Mouse (Mus musculus): ENCODE results near the gene Slc22a17. TPM values are rescaled to one million over a fixed set of nuclear protein-coding genes. Genes with fewer than 3 reads are reported as not detected.

Slc22a17 gene
- polyA plus RNA-seq, 1 experiment: 4.5 TPM

DNA sequence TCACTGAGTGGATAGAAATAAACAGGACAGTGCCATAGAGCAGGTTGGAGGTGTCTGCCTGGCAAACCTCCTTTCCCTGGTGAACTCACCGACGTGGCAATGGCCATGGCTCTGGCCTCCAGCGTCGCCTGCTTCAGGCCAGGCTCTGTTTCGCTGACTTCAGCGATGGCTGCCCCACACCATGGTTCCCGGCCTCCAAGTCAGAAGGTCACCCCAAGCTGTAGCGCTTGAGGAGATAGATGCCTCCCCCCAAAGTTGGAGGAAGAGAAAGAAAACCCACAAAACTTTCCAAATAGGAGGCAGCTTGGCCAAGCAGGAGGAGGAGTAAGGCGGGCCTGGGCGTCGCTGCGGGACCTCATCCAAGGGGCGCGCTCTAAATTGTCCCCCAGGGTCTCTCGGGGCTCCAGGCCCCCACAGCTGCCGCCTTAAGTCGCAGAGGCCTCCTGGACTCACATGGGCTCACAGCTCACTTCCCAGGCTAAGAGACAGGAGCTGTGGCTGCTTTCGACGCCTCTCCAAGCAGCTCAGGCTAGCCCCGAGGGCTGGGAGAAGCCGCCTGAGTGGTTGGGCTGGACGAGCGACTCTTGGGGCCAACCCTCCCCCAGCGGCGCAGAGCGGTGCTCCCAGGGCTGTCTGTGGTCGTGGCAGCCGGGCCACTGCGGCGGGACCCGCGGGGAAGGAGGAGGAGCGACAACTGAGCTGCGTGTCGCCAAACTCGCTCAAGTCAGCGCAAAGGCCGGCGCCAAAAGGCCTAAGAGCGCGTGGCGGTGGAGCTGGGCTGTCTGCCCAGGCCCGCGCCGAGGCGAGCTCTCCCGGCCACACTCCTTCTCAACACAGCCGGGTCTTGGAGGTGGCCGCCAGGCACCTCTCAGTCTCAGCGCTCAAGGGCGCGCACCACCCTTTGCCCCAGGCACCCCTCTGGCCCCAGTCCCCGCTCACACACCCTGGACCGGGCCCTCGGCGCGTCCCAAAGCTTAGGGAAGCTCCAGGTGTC, 12.7 kb upstream of the Slc22a17 start, which contains the start of gene Efs:
Gene Efs, minus strand, starts transcription at position 778 of the 994 bp plus-strand sequence.
- whole genome bisulfite sequencing: 14% methylated on average over 57 of the region's 57 CpGs
- no peaks in the 10 kb centered on the region; the same call in 1 of the 2 replicates for H3K4me1 ChIP-seq (ENCODE audit: control insufficient read depth, insufficient read depth, low read length)
- peak within 1 kb of the TSS; percentile 33; the same call in 1 of the 2 replicates for H3K27ac ChIP-seq (ENCODE audit: control insufficient read depth, insufficient read depth, low read depth, low read length, poor library complexity)
- H3K4me3 ChIP-seq (replicated peaks; ENCODE audit: control insufficient read depth, low read depth, low read length): no peak within 1 kb of the TSS
- no peak for TF ChIP-seq POLR2A (IDR thresholded peaks at IDR 0.05; ENCODE audit: borderline replicate concordance, control insufficient read depth, low read depth, low read length)
- no peak for TF ChIP-seq CTCF (IDR thresholded peaks at IDR 0.05; ENCODE audit: control insufficient read depth, insufficient read depth, low read length)

DNA sequence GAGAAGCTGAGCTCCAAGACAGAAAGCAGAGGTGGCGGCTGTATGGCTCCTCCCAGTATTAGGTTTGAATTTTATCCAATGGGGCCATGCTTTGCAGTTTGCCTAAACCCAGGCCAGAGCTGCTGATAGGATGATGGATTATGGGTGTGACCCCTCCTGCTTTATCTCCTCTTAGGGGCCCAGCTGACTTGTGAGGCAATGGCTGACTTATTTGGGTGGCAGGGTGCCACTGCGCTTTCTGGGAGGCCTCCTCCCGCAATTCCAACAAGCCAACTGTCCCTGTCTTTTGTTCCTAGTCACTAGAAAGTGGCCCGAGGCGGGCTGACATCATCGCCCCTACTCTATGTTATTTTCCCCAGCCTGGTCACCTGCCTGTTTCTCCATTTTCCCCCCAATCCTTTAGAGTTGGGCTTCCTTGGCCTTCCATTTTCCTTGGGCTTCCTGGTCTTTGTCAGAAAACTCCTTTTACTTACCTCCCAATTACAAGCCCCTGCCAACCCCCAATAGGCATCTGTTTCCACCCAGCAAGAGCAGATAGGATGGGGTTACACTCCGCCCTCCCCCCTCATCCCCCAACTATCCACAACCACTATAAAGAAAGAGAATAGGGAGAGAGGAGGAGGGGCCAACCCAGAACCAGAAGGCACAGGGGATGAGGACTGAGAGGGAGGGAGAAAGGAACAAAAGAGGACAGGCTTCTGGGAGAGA, 11.9 kb upstream of the Slc22a17 start:
- TF ChIP-seq POLR2A (IDR thresholded peaks at IDR 0.05; ENCODE audit: borderline replicate concordance, control insufficient read depth, low read depth, low read length) (no peak), CTCF (IDR thresholded peaks at IDR 0.05; ENCODE audit: control insufficient read depth, insufficient read depth, low read length) (no peak)
- Histone ChIP-seq H3K4me3 (replicated peaks; ENCODE audit: control insufficient read depth, low read depth, low read length) (no peak overlapping the region), H3K27ac (ENCODE audit: control insufficient read depth, insufficient read depth, low read depth, low read length, poor library complexity) (no peak overlapping the region), H3K4me1 (ENCODE audit: control insufficient read depth, insufficient read depth, low read length) (no peaks in the 10 kb centered on the region; the same call in 1 of the 2 replicates)
- 80% methylated on average over 7 of the region's 7 CpGs for WGBS

GRCm38 (mm10) chr14:54920076-54920685, 7.2 kb upstream of the Slc22a17 start:
- no peak overlapping the region; the same call in 1 of the 2 replicates for H3K27ac ChIP-seq (ENCODE audit: control insufficient read depth, insufficient read depth, low read depth, low read length, poor library complexity)
- H3K4me1 ChIP-seq (ENCODE audit: control insufficient read depth, insufficient read depth, low read length): no peaks in the 10 kb centered on the region
- TF ChIP-seq CTCF (IDR thresholded peaks at IDR 0.05; ENCODE audit: control insufficient read depth, insufficient read depth, low read length) (no peak), POLR2A (IDR thresholded peaks at IDR 0.05; ENCODE audit: borderline replicate concordance, control insufficient read depth, low read depth, low read length) (no peak)
- WGBS: 82% methylated on average over 16 of the region's 16 CpGs
- H3K4me3 ChIP-seq (replicated peaks; ENCODE audit: control insufficient read depth, low read depth, low read length): no peak overlapping the region

DNA sequence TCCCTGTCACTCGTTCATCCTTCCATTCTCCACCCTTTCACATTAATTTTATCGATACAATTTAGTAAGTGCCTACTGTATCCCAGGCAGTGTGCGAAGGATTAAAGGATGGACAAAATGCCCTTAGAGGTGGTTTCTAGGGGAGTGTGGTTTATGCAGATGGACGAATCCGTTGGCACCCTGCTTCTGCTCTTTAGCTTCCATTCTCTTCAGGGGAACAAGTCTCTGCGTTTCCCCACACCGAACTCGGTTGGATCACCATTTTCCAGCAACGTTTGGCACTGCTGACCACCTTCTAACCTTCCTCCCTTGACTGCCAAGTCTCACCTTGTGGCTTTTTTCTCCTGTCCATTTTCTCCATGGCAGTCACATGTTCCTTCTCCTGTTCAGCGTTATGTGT, 411 bp upstream of the Slc22a17 start:
- Histone ChIP-seq H3K4me1 (ENCODE audit: control insufficient read depth, insufficient read depth, low read length) (no peaks in the 10 kb centered on the region), H3K4me3 (replicated peaks; ENCODE audit: control insufficient read depth, low read depth, low read length) (no peak overlapping the region), H3K27ac (ENCODE audit: control insufficient read depth, insufficient read depth, low read depth, low read length, poor library complexity) (no peak overlapping the region)
- WGBS: 19% methylated on average over 10 of the region's 10 CpGs
- TF ChIP-seq CTCF (IDR thresholded peaks at IDR 0.05; ENCODE audit: control insufficient read depth, insufficient read depth, low read length) (no peak), POLR2A (IDR thresholded peaks at IDR 0.05; ENCODE audit: borderline replicate concordance, control insufficient read depth, low read depth, low read length) (no peak)

DNA sequence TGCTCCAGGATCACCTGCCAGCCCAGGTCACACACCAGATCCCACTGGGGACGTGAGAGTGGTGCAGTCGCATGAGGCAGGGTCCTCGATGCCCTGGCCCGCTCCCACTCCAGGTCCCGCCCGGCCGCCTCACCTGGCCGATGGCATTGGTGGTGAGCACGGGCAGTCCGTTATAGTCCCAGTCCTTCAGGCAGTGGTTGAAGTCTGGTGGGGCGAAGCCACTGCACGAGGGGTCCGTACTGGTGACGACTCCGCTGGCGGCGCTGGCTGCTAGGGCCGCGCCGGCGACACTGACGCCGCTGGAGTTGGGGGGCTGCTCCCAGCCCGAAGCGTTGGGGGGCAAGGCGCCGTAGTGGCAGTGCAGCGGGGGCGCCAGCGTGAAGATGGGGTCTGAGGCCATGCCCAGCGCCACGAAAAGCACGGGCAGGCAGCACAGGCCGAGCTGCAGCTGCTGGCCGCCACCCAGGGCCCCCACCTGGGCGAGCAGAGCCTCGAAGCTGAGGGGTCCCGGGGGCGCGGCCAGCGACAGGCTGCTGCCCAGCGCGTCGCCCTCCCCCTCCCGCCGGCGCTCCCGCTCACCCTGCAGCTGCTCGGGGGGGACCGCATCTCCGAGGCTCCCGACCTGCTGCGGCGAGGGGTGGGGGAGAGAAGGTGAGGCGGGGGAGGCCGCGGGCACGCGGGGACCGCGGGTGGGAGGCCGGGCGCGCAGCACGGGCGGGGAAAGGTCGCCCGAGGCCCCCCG, 652 bp downstream of the Slc22a17 start:
- TF ChIP-seq CTCF (IDR thresholded peaks at IDR 0.05; ENCODE audit: control insufficient read depth, insufficient read depth, low read length): no peak
- no peak for TF ChIP-seq POLR2A (IDR thresholded peaks at IDR 0.05; ENCODE audit: borderline replicate concordance, control insufficient read depth, low read depth, low read length)
- 10% methylated on average over 67 of the region's 69 CpGs for WGBS
- no peak overlapping the region for H3K4me3 ChIP-seq (replicated peaks; ENCODE audit: control insufficient read depth, low read depth, low read length)

DNA sequence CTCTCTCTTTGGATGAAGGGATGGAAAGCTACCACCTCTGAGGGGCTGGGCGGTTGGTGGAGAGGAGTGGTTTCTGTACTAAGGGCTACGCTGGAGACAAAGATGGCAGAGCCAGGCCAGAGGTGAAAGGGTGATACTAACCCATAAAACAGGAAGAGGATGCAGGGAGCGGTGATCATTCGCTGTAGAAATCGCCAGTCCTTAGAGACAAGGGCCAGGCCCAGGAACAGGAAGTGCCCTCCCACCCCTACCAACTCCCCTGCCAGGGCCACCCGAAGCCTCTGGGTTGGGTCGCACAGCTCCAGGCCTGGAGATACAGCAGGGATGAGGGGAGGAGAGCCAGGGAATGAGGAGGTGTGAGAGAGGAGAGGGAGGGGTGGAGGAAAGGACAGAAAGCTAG, 4.2 kb downstream of the Slc22a17 start:
- TF ChIP-seq CTCF (IDR thresholded peaks at IDR 0.05; ENCODE audit: control insufficient read depth, insufficient read depth, low read length) (no peak), POLR2A (IDR thresholded peaks at IDR 0.05; ENCODE audit: borderline replicate concordance, control insufficient read depth, low read depth, low read length) (no peak)
- H3K27ac ChIP-seq (ENCODE audit: control insufficient read depth, insufficient read depth, low read depth, low read length, poor library complexity): no peak overlapping the region
- H3K4me3 ChIP-seq (replicated peaks; ENCODE audit: control insufficient read depth, low read depth, low read length): no peak overlapping the region
- no peaks in the 10 kb centered on the region for H3K4me1 ChIP-seq (ENCODE audit: control insufficient read depth, insufficient read depth, low read length)
- WGBS: 55% methylated on average over 7 of the region's 7 CpGs

More for the DNA sequence above, 652 bp downstream of the Slc22a17 start:
- Histone ChIP-seq H3K27ac (ENCODE audit: control insufficient read depth, insufficient read depth, low read depth, low read length, poor library complexity) (no peak overlapping the region), H3K4me1 (ENCODE audit: control insufficient read depth, insufficient read depth, low read length) (no peaks in the 10 kb centered on the region)

DNA sequence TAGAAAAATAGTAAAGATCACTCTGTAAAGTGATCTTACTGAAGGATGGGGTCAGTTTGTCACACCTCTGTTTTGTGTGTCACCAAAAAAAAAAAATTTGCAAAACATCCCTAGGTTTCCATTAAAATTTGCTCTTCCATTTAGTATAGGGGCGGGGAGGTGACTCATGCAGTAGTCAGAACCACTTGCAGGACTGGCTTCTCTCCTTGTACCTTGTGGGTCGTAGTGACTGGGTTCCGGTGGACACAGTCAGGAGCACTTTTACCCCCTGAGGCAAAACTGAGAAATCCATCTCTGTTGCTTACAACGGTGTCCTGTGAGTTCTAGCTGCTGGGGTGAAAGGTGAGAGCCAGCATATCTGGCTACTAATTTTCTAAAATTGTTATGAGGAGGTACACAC, 9.3 kb downstream of the Slc22a17 start:
- H3K4me3 ChIP-seq (replicated peaks; ENCODE audit: control insufficient read depth, low read depth, low read length): no peak overlapping the region
- H3K4me1 ChIP-seq (ENCODE audit: control insufficient read depth, insufficient read depth, low read length): no peaks in the 10 kb centered on the region; the same call in 1 of the 2 replicates
- no peak overlapping the region for H3K27ac ChIP-seq (ENCODE audit: control insufficient read depth, insufficient read depth, low read depth, low read length, poor library complexity)
- TF ChIP-seq POLR2A (IDR thresholded peaks at IDR 0.05; ENCODE audit: borderline replicate concordance, control insufficient read depth, low read depth, low read length) (no peak), CTCF (IDR thresholded peaks at IDR 0.05; ENCODE audit: control insufficient read depth, insufficient read depth, low read length) (no peak)
- 85% methylated on average over 4 of the region's 4 CpGs for WGBS

Measured in bone marrow, adult 2 months (tissue).